Mouse (Mus musculus): ENCODE measurements around the gene Plxnb1.

Plxnb1 gene

GRCm38 (mm10) chr9:109060898-109061295, 34.3 kb upstream of the Plxnb1 start:
- no peak for DNase-seq (ENCODE audit: low read depth, low spot score)

- DNase-seq (ENCODE audit: low read depth, low spot score), result no peak
These were observed 27.0 kb upstream of the Plxnb1 start for GRCm38 (mm10) chr9:109068095-109068735.

GRCm38 (mm10) chr9:109073661-109074573, 21.3 kb upstream of the Plxnb1 start, which contains the start of gene Atrip:
Atrip (minus strand) TSS chr9:109074124.
- peak; percentile 83 for DNase-seq (ENCODE audit: low read depth, low spot score)

GRCm38 (mm10) chr9:109080516-109080915, 14.7 kb upstream of the Plxnb1 start:
- DNase-seq (ENCODE audit: low read depth, low spot score), result no peak

GRCm38 (mm10) chr9:109081749-109082123, 13.5 kb upstream of the Plxnb1 start:
- no peak for DNase-seq (ENCODE audit: low read depth, low spot score)

- DNase-seq (ENCODE audit: low read depth, low spot score), result peak; percentile 86
These were observed 12.9 kb upstream of the Plxnb1 start, which contains the start of the genes Ccdc51 and Tma7 for GRCm38 (mm10) chr9:109082124-109082800. Ccdc51 (plus strand) TSS chr9:109082493. Tma7 (minus strand) TSS chr9:109082587.

- DNase-seq (ENCODE audit: low read depth, low spot score), result no peak
These were observed 10.3 kb upstream of the Plxnb1 start for GRCm38 (mm10) chr9:109084922-109085321.

- no peak for DNase-seq (ENCODE audit: low read depth, low spot score)
These were observed 7.2 kb upstream of the Plxnb1 start for GRCm38 (mm10) chr9:109087987-109088386.

GRCm38 (mm10) chr9:109090446-109090845, 4.7 kb upstream of the Plxnb1 start:
- DNase-seq (ENCODE audit: low read depth, low spot score), result no peak

- no peak for DNase-seq (ENCODE audit: low read depth, low spot score)
These were observed 3.4 kb upstream of the Plxnb1 start for GRCm38 (mm10) chr9:109091802-109092201.

- DNase-seq (ENCODE audit: low read depth, low spot score), result no peak
These were observed 2.4 kb upstream of the Plxnb1 start for GRCm38 (mm10) chr9:109092799-109093198.

GRCm38 (mm10) chr9:109093786-109094552, 1.2 kb upstream of the Plxnb1 start:
- DNase-seq (ENCODE audit: low read depth, low spot score), result no peak

GRCm38 (mm10) chr9:109094553-109095136, 544 bp upstream of the Plxnb1 start:
- DNase-seq (ENCODE audit: low read depth, low spot score), result no peak

GRCm38 (mm10) chr9:109096251-109096661, 1.1 kb downstream of the Plxnb1 start:
- DNase-seq (ENCODE audit: low read depth, low spot score), result no peak

- no peak for DNase-seq (ENCODE audit: low read depth, low spot score)
These were observed 1.7 kb downstream of the Plxnb1 start for GRCm38 (mm10) chr9:109096856-109097255.

- no peak for DNase-seq (ENCODE audit: low read depth, low spot score)
These were observed 2.1 kb downstream of the Plxnb1 start for GRCm38 (mm10) chr9:109097291-109097690.

- DNase-seq (ENCODE audit: low read depth, low spot score), result no peak
These were observed 2.6 kb downstream of the Plxnb1 start for GRCm38 (mm10) chr9:109097831-109098230.

GRCm38 (mm10) chr9:109098366-109098765, 3.2 kb downstream of the Plxnb1 start:
- DNase-seq (ENCODE audit: low read depth, low spot score), result no peak

- no peak for DNase-seq (ENCODE audit: low read depth, low spot score)
These were observed 3.8 kb downstream of the Plxnb1 start for GRCm38 (mm10) chr9:109098969-109099368.

GRCm38 (mm10) chr9:109100307-109100928, 5.2 kb downstream of the Plxnb1 start:
- no peak for DNase-seq (ENCODE audit: low read depth, low spot score)

Measured in skeletal muscle tissue, adult 2 months (tissue).